Mouse (Mus musculus) cortical plate, adult 2 months (tissue): Measurements from ENCODE around the gene Il1rl2.

Experiments used
- CTCF ChIP-seq: fragments of 200-500 bp; IDR thresholded peaks from 2 replicates; pipeline ENCODE4 v1.5.1; 2011; ENCODE audit warnings: mild to moderate bottlenecking, control low read depth, low read length; ENCODE audit not compliant: insufficient read depth; ENCODE audit errors: extremely low read depth
- POLR2A ChIP-seq: fragments of 200-500 bp; IDR thresholded peaks from 2 replicates; pipeline ENCODE4 v1.6.1; 2011; ENCODE audit warnings: mild to moderate bottlenecking, low read length, control low read depth; ENCODE audit not compliant: insufficient read depth; ENCODE audit errors: extremely low read depth

- TF ChIP-seq CTCF: no peak
- no peak for TF ChIP-seq POLR2A
Observed at GRCm38 (mm10) chr1:40392535-40392934, 68.1 kb downstream of the Il1rl2 start.
